Mouse (Mus musculus) stomach, postnatal 0 days (tissue): ENCODE data around the gene Dbndd2. TPM values are rescaled to one million over a fixed set of nuclear protein-coding genes. Genes with fewer than 3 reads are reported as not detected.

Experiments
- ATAC-seq: fragments of 200-750 bp; cut with Nextera tagmentation; 2 replicates; pipeline ENCODE4 v1.8.0; 2017; ENCODE audit not compliant: low FRiP score, low TSS enrichment
- DNase-seq: peaks from one replicate; pipeline ENCODE4 v3.0.0-alpha.2; 2016; ENCODE audit warnings: low spot score
- H3K27ac ChIP-seq: fragments of 300-500 bp; sonication (generic); replicated peaks from 2 replicates; pipeline ENCODE4 v1.5.1; 2014; ENCODE audit warnings: mild to moderate bottlenecking, control low read depth
- H3K27me3 ChIP-seq: fragments of 300-500 bp; sonication (generic); 2 replicates; pipeline ENCODE4 v1.6.1; 2014; ENCODE audit warnings: low read length; ENCODE audit not compliant: control insufficient read depth, insufficient read depth
- H3K36me3 ChIP-seq: fragments of 300-500 bp; sonication (generic); 2 replicates; pipeline ENCODE4 v1.6.1; 2014; ENCODE audit warnings: low read length, mixed read lengths; ENCODE audit not compliant: control insufficient read depth, insufficient read depth
- H3K4me1 ChIP-seq: fragments of 300-500 bp; sonication (generic); replicated peaks from 2 replicates; pipeline ENCODE4 v1.6.1; 2014; ENCODE audit warnings: antibody characterized with exemption; ENCODE audit not compliant: control insufficient read depth, insufficient read depth
- H3K4me2 ChIP-seq: fragments of 300-500 bp; sonication (generic); replicated peaks from 2 replicates; pipeline ENCODE4 v1.6.1; 2014; ENCODE audit warnings: low read depth, mild to moderate bottlenecking, control low read depth, moderate library complexity
- H3K4me3 ChIP-seq: fragments of 300-500 bp; sonication (generic); 2 replicates; pipeline ENCODE4 v1.5.1; 2014; ENCODE audit warnings: low read depth, low read length, control low read depth
- H3K9ac ChIP-seq: fragments of 300-500 bp; sonication (generic); 2 replicates; pipeline ENCODE4 v1.6.1; 2014; ENCODE audit warnings: mild to moderate bottlenecking, low read length, control low read depth, mixed read lengths
- H3K9me3 ChIP-seq: fragments of 300-500 bp; sonication (generic); 2 replicates; pipeline ENCODE4 v1.6.1; 2016; ENCODE audit warnings: low read length; ENCODE audit not compliant: control insufficient read depth
- CTCF ChIP-seq: IDR thresholded peaks from 2 replicates; pipeline ENCODE4 v1.5.1; 2016; ENCODE audit warnings: antibody characterized with exemption, low read depth, mild to moderate bottlenecking, moderate library complexity
- EP300 ChIP-seq: optimal IDR thresholded peaks from 2 replicates; pipeline ENCODE3; 2016; ENCODE audit warnings: antibody characterized with exemption
- WGBS: fragments of 180-500 bp; shearing (Covaris S2); extraction: QIAGEN DNeasy Blood & Tissue Kit; methylation state at CpG from one replicate; pipeline ENCODE4 v1.1.7; 2014; 5-methylcytosine and 5-hydroxymethylcytosine counted together
- polyA plus RNA-seq: library from polyadenylated mRNA; unstranded; fragments of >200 nt; fragmentation: Nextera tagmentation; extraction: Ambion mirVana; gene quantifications from 2 replicates; pipeline ENCODE4 v1.2.1, GENCODE M21; 2015

Dbndd2 gene
- 27.3 and 27.8 TPM in 2 replicates for polyA plus RNA-seq

GRCm38 (mm10) chr2:164485681-164486257, at the start of gene Dbndd2:
Gene Dbndd2 (plus strand): TSS chr2:164486106.
- H3K9ac ChIP-seq, result peak within 1 kb of the TSS; percentile 77
- no peaks in the 10 kb centered on the region for H3K9me3 ChIP-seq
- TF ChIP-seq CTCF, result no peak
- H3K4me3 ChIP-seq, result peak within 1 kb of the TSS; percentile 82
- H3K36me3 ChIP-seq, result no peaks in the 10 kb centered on the region; the same call in 1 of the 2 replicates
- DNase-seq (peak; percentile 67), ATAC-seq (peak; percentile 58)
- WGBS, result 2% methylated on average over 25 of the region's 26 CpGs
- peaks cover 5% of the 10 kb centered on the region; the same call in 1 of the 2 replicates for H3K4me1 ChIP-seq
- no peaks in the 10 kb centered on the region for H3K27me3 ChIP-seq
- peak within 1 kb of the TSS; percentile 97 for H3K4me2 ChIP-seq
- peak within 1 kb of the TSS; percentile 65; the same call in 1 of the 2 replicates for H3K27ac ChIP-seq

DNA sequence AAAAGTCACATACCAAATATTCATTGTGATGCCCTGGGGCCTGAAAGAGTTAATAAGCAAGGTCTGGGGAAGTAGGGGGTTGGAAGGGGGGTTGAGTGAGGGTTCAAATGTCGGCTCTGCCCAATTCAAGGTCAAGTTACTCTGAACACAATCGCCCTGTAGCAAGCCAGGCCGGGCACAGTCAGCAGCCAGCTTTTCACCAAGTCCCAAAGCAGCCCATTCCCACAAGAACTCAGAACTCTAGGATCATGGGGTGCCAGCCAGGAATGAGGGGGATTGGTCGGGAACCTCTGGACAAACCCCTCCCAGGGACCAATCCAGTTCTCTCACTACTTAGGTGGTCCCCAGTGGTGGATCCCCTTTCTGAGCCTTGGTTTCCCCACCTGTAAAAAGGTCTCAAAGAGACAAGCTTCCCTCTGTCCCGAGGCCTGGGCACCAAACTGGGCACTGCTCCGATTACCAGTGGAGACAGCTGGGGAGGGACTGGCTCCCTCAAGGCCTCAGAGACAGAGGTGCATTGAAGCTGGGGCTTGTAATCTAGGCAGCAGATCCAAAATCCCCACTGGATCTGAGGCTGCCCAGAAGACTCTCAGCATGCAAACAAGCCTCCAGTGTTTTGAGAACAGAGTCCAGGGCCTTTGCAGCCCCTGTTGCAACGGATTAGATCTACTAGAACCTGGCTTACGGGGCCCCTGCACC, 49.5 kb upstream of the Dbndd2 start:
- Histone ChIP-seq H3K4me2 (peak overlapping the region; percentile 38), H3K9ac (peak overlapping the region; percentile 52), H3K27ac (peak overlapping the region; percentile 91), H3K4me3 (no peak overlapping the region), H3K9me3 (no peaks in the 10 kb centered on the region), H3K4me1 (peaks cover 32% of the 10 kb centered on the region), H3K27me3 (no peaks in the 10 kb centered on the region), H3K36me3 (no peaks in the 10 kb centered on the region)
- TF ChIP-seq EP300 (no peak), CTCF (no peak)
- WGBS, result 18% methylated on average over 8 of the region's 8 CpGs
- DNase-seq, result no peak
- ATAC-seq, result no peak

DNA sequence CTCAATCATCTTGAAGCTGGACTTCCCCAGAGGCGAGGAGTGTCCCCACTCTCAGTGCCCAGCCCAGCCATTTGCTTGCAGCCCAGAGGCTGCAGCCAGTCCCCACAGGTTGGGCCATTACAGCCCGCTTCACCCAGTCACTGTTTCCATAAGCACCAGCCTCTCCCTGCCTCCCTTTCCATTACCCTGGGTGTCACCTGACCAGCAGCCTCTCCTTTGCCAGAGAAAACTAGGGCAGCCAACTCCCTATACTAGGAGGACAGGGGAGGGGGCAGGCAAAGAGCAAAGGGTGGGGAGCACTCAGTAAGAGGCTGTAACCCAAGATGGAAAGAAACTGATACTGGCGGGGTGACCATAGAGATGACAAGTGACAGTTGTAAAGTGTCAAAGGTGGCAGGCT, 48.9 kb upstream of the Dbndd2 start:
- Histone ChIP-seq H3K36me3 (no peaks in the 10 kb centered on the region), H3K9me3 (no peaks in the 10 kb centered on the region), H3K27me3 (no peaks in the 10 kb centered on the region), H3K4me1 (peaks cover 28% of the 10 kb centered on the region), H3K27ac (peak overlapping the region; percentile 91), H3K9ac (peak overlapping the region; percentile 52), H3K4me3 (no peak overlapping the region), H3K4me2 (peak overlapping the region; percentile 38)
- DNase-seq, result peak; percentile 82
- WGBS, result 38% methylated on average over 3 of the region's 3 CpGs
- peak; percentile 71 for ATAC-seq
- TF ChIP-seq CTCF (no peak), EP300 (no peak)

- WGBS, result 50% methylated on average over 6 of the region's 6 CpGs
- no peak overlapping the region for H3K4me3 ChIP-seq
Observed at GRCm38 (mm10) chr2:164437710-164438109, 48.2 kb upstream of the Dbndd2 start.

GRCm38 (mm10) chr2:164438257-164438656, 47.6 kb upstream of the Dbndd2 start:
- Histone ChIP-seq H3K9me3 (no peaks in the 10 kb centered on the region), H3K27ac (peak overlapping the region; percentile 91), H3K4me1 (peaks cover 24% of the 10 kb centered on the region), H3K4me2 (peak overlapping the region; percentile 38), H3K9ac (no peak overlapping the region), H3K27me3 (no peaks in the 10 kb centered on the region), H3K36me3 (no peaks in the 10 kb centered on the region), H3K4me3 (no peak overlapping the region)
- DNase-seq, result peak; percentile 69
- 40% methylated on average over 8 of the region's 8 CpGs for WGBS
- TF ChIP-seq CTCF (no peak), EP300 (no peak)
- ATAC-seq, result peak; percentile 15; the same call in 1 of the 2 replicates

More at GRCm38 (mm10) chr2:164437710-164438109, 48.2 kb upstream of the Dbndd2 start:
- Histone ChIP-seq H3K4me1 (peaks cover 24% of the 10 kb centered on the region), H3K27me3 (no peaks in the 10 kb centered on the region), H3K9ac (no peak overlapping the region; the same call in 1 of the 2 replicates), H3K4me2 (peak overlapping the region; percentile 38), H3K9me3 (no peaks in the 10 kb centered on the region), H3K27ac (peak overlapping the region; percentile 91), H3K36me3 (no peaks in the 10 kb centered on the region)
- peak; percentile 59 for DNase-seq
- no peak for ATAC-seq
- TF ChIP-seq EP300 (no peak), CTCF (no peak)

DNA sequence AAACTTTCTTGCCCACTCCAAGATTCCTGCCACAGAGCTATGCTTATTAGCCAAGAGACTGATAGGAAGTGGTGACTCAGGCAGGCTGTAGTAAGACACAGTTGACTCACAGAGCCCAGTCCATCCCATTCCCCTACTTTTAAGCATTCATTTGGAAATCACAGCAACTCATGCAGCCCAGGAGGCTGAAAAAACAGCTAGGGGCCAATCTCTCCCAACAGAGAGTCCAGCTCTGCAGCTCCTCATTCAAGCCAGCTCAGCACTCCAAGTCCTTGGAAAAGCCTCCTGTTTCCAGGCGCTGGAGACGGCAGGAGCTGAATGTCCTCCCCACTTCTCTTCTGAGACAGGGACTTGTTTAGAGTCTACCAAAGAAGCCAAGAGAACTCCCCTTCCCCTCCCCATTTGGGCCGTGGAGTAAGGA, 46.9 kb upstream of the Dbndd2 start:
- H3K27ac ChIP-seq, result peak overlapping the region; percentile 91

More for the DNA sequence above, 46.9 kb upstream of the Dbndd2 start:
- Histone ChIP-seq H3K9me3 (no peaks in the 10 kb centered on the region), H3K36me3 (no peaks in the 10 kb centered on the region), H3K27me3 (no peaks in the 10 kb centered on the region), H3K4me3 (no peak overlapping the region), H3K4me1 (peaks cover 20% of the 10 kb centered on the region), H3K9ac (no peak overlapping the region), H3K4me2 (0 out of 2 replicates have a peak overlapping the region, but pooled peaks have one; percentile 0)
- DNase-seq (peak; percentile 19), ATAC-seq (no peak)
- TF ChIP-seq CTCF (no peak), EP300 (no peak)
- 34% methylated on average over 3 of the region's 3 CpGs for WGBS
